Mouse (Mus musculus): Measurements from ENCODE around the gene Oaz2. TPM values are rescaled to one million over a fixed set of nuclear protein-coding genes. Genes with fewer than 3 reads are reported as not detected.

Gene Oaz2
- total and polyA plus RNA-seq, 3 experiments: 30.2 to 61.4 (median 35.3) TPM

- Histone ChIP-seq H3K4me2 (ENCODE audit: insufficient read depth, low read depth, poor library complexity, severe bottlenecking) (no peak overlapping the region), H3K9ac (ENCODE audit: insufficient read depth, low read depth) (no peak overlapping the region), H3K4me3 (replicated peaks in 1 of 3; ENCODE audit: low read depth in 2 of 3, low read length in 2 of 3, poor library complexity in 1 of 3) (no peak overlapping the region), H3K9me3 (replicated peaks; ENCODE audit: low read length) (no peaks in the 10 kb centered on the region), H3K79me2 (replicated peaks; ENCODE audit: control insufficient read depth, extremely low read depth, insufficient read depth, poor library complexity, severe bottlenecking) (no peaks in the 10 kb centered on the region), H3K4me1 (ENCODE audit: control insufficient read depth in 1 of 2, insufficient read depth in 2 of 2) (peaks cover 0 to 10% of the 10 kb centered on the region in 2 experiments; a peak in 2 of 4 replicates), H3K36me3 (replicated peaks in 1 of 2; ENCODE audit: control insufficient read depth in 1 of 2, insufficient read depth in 1 of 2, low read length in 1 of 2) (peaks cover 52 to 92% of the 10 kb centered on the region in 2 experiments), H3K27me3 (replicated peaks) (no peaks in the 10 kb centered on the region), H3K27ac (ENCODE audit: insufficient read depth, low read depth) (no peak overlapping the region)
- no peak for TF ChIP-seq E2F4 (IDR thresholded peaks at IDR 0.05; ENCODE audit: insufficient replicate concordance, low read depth, low read length)
- no peak for TF ChIP-seq TCF12 (IDR thresholded peaks at IDR 0.05; ENCODE audit: low read depth, low read length)
- no peak for TF ChIP-seq ZC3H11A (IDR thresholded peaks at IDR 0.05; ENCODE audit: low read depth, low read length)
- no peak for TF ChIP-seq MAFK (IDR thresholded peaks at IDR 0.05; ENCODE audit: insufficient replicate concordance, low read length)
- TF ChIP-seq GABPA (IDR thresholded peaks at IDR 0.05; ENCODE audit: insufficient replicate concordance, low read depth, low read length): no peak
- TF ChIP-seq RCOR1 (conservative IDR thresholded peaks at IDR 0.05; ENCODE audit: low read depth, low read length): no peak
- no peak for TF ChIP-seq JUN (IDR thresholded peaks at IDR 0.05; ENCODE audit: insufficient read depth, low read depth, low read length)
- no peak for TF ChIP-seq NELFE (IDR thresholded peaks at IDR 0.05; ENCODE audit: low read depth, low read length)
- no peak for TF ChIP-seq EP300 (IDR thresholded peaks at IDR 0.05; ENCODE audit: low read length)
- TF ChIP-seq RAD21 (IDR thresholded peaks at IDR 0.05; ENCODE audit: low read depth, low read length): no peak
- TF ChIP-seq ELF1 (IDR thresholded peaks at IDR 0.05; ENCODE audit: low read depth, low read length): no peak
- TF ChIP-seq MEF2A (IDR thresholded peaks at IDR 0.05; ENCODE audit: borderline replicate concordance, low read depth, low read length): no peak
- TF ChIP-seq POLR2A (IDR thresholded peaks at IDR 0.05; ENCODE audit: low read depth, low read length): no peak
- TF ChIP-seq USF2 (conservative IDR thresholded peaks at IDR 0.05; ENCODE audit: low read depth, low read length): no peak
- TF ChIP-seq IRF4 (IDR thresholded peaks at IDR 0.05; ENCODE audit: low read depth, low read length): no peak
- no peak for TF ChIP-seq MAZ (IDR thresholded peaks at IDR 0.05; ENCODE audit: low read depth, low read length)
- no peak for TF ChIP-seq BHLHE40 (IDR thresholded peaks at IDR 0.05; ENCODE audit: low read depth, low read length)
- no peak for TF ChIP-seq NRF1 (IDR thresholded peaks at IDR 0.05; ENCODE audit: low read depth, low read length)
- no peak for TF ChIP-seq POLR2AphosphoS2 (IDR thresholded peaks at IDR 0.05; ENCODE audit: low read depth, low read length)
- TF ChIP-seq CHD2 (IDR thresholded peaks at IDR 0.05; ENCODE audit: low read length): no peak
- in situ Hi-C loops (cut with MboI; ENCODE audit: low pct_ligation_motif_present, low pct_unique_long_range_greater_than_20kb, low sequenced_read_pairs): no loop called here
- DNase-seq (ENCODE audit: extremely low read depth): no peak
- dilution Hi-C loops (cut with MboI; ENCODE audit: extremely low pct_ligation_motif_present, extremely low pct_unique_long_range_greater_than_20kb, low sequenced_read_pairs): no loop called here
Measured at GRCm38 (mm10) chr9:65700504-65700903, 32.7 kb downstream of the Oaz2 start.

GRCm38 (mm10) chr9:65702286-65702685, 34.5 kb downstream of the Oaz2 start:
- DNase-seq (ENCODE audit: extremely low read depth): no peak
- H3K9ac ChIP-seq (ENCODE audit: insufficient read depth, low read depth): no peak overlapping the region
- no peaks in the 10 kb centered on the region for H3K27me3 ChIP-seq (replicated peaks)
- peaks cover 43 to 88% of the 10 kb centered on the region in 2 experiments for H3K36me3 ChIP-seq (replicated peaks in 1 of 2; ENCODE audit: control insufficient read depth in 1 of 2, insufficient read depth in 1 of 2, low read length in 1 of 2)
- H3K9me3 ChIP-seq (replicated peaks; ENCODE audit: low read length): no peaks in the 10 kb centered on the region
- no peak for TF ChIP-seq POLR2AphosphoS2 (IDR thresholded peaks at IDR 0.05; ENCODE audit: low read depth, low read length)
- TF ChIP-seq IRF4 (IDR thresholded peaks at IDR 0.05; ENCODE audit: low read depth, low read length): no peak
- TF ChIP-seq MXI1 (IDR thresholded peaks at IDR 0.05; ENCODE audit: low read depth, low read length): no peak
- H3K4me3 ChIP-seq (replicated peaks in 1 of 3; ENCODE audit: low read depth in 2 of 3, low read length in 2 of 3, poor library complexity in 1 of 3): no peak overlapping the region
- H3K27ac ChIP-seq (ENCODE audit: insufficient read depth, low read depth): no peak overlapping the region
- no peaks in the 10 kb centered on the region for H3K79me2 ChIP-seq (replicated peaks; ENCODE audit: control insufficient read depth, extremely low read depth, insufficient read depth, poor library complexity, severe bottlenecking)
- H3K4me1 ChIP-seq (ENCODE audit: control insufficient read depth in 1 of 2, insufficient read depth in 2 of 2): peaks cover 0 to 19% of the 10 kb centered on the region in 2 experiments; a peak in 2 of 4 replicates
- H3K4me2 ChIP-seq (ENCODE audit: insufficient read depth, low read depth, poor library complexity, severe bottlenecking): no peak overlapping the region
- dilution Hi-C loops (cut with MboI; ENCODE audit: extremely low pct_ligation_motif_present, extremely low pct_unique_long_range_greater_than_20kb, low sequenced_read_pairs): no loop called here
- in situ Hi-C loops (cut with MboI; ENCODE audit: low pct_ligation_motif_present, low pct_unique_long_range_greater_than_20kb, low sequenced_read_pairs): no loop called here
